Mouse (Mus musculus): ENCODE results near the gene Ighmbp2.

GRCm38 (mm10) chr19:3264348-3264747 lies 18.5 kb downstream of the Ighmbp2 start:
- TF ChIP-seq POLR2A (IDR thresholded peaks at IDR 0.05; ENCODE audit: extremely low read depth, insufficient read depth, low read length): no peak
- TF ChIP-seq CTCF (IDR thresholded peaks at IDR 0.05; ENCODE audit: extremely low read depth, insufficient read depth, low read length): no peak
